In the genomic region with DNA sequence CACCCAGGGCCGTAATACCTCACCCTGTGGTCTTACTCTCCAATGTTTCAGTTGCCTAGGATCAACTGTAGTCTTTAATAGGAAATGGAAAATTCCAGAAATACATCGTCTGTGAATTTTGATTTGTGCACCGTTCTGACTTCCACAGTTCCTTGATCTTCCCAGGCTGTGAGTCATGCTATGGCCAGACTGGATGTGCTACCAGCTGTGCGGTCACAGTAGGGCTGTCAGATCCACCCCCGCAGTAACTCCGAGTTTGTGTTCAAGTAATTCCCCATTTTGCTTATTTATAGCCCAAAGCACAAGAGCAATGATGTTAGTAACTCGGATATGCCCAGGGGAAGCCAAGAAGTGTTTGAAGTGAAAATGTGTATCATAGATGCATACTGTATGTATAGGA, we compare ENCODE assay signal across 20 mouse cellular contexts.
DNase-seq lines count a peak whose midpoint lies in the region; ATAC-seq and TF ChIP-seq lines count a peak whose summit lies in the region.
"Had no signal": no experiment of that assay in that cellular context is flagged by ENCODE, and none has a peak within 500 bp of the region (broad histone marks: within the 10 kb centered on the region; RNA-seq: fewer than 3 reads in every experiment).

No protein-coding gene starts in this region.

- H3ac ChIP-seq in myocyte (ENCODE audit: control insufficient read depth, insufficient read length): no peak overlapping the region

- no peaks in the 10 kb centered on the region for H3K27me3 ChIP-seq in kidney, embryonic 16.5 days (ENCODE audit: insufficient read depth, low read length)
- H3K27me3 ChIP-seq in myocyte (ENCODE audit: control insufficient read depth, insufficient read depth, insufficient read length): no peaks in the 10 kb centered on the region

- H3K9me3 ChIP-seq in kidney, embryonic 16.5 days (ENCODE audit: low read length): peaks cover 5% of the 10 kb centered on the region
- H3K9me3 ChIP-seq: embryonic facial prominence, embryonic 12.5 days; hindbrain, embryonic 13.5 days; limb, embryonic 15.5 days; liver, embryonic 15.5 days; midbrain, embryonic 12.5 days; stomach, embryonic 15.5 days had no signal

- TF ChIP-seq POLR2A in myocyte (IDR thresholded peaks at IDR 0.05; ENCODE audit: insufficient read length, low read depth): no peak

- intact Hi-C loops in gastrocnemius, postnatal 14 days (cut with DNase I; ENCODE audit: low total_unique reads): no loop called here

- H3K36me3 ChIP-seq in kidney, embryonic 16.5 days (ENCODE audit: insufficient read depth, low read length): no peaks in the 10 kb centered on the region
- H3K36me3 ChIP-seq in myocyte (ENCODE audit: control insufficient read depth, insufficient read depth): no peaks in the 10 kb centered on the region
- H3K36me3 ChIP-seq: embryonic facial prominence, embryonic 12.5 days; hindbrain, embryonic 13.5 days; limb, embryonic 15.5 days; liver, embryonic 15.5 days; midbrain, embryonic 12.5 days; stomach, embryonic 15.5 days had no signal

- peaks cover 8% of the 10 kb centered on the region for H3K4me1 ChIP-seq in kidney, embryonic 16.5 days (ENCODE audit: insufficient read depth, low read length)
- H3K4me1 ChIP-seq: liver, embryonic 15.5 days; stomach, embryonic 15.5 days had no signal

- no peak overlapping the region for H3K27ac ChIP-seq in kidney, embryonic 16.5 days (ENCODE audit: low read length)
- H3K27ac ChIP-seq: embryonic facial prominence, embryonic 12.5 days; gastrocnemius, adult 2 months; hindbrain, embryonic 13.5 days; limb, embryonic 15.5 days; liver, embryonic 15.5 days; midbrain, embryonic 12.5 days; stomach, embryonic 15.5 days had no signal

- DNase-seq in adrenal gland, adult 2 months: peak; percentile 53
- DNase-seq in adrenal gland, postnatal 25 days: no peak
- peak; percentile 60 for DNase-seq in cerebellum, adult 9-11 months
- DNase-seq in kidney, postnatal 4 days: peak; percentile 51 to 65
- no peak for DNase-seq in gastrocnemius, postnatal 14 days
- DNase-seq: gastrocnemius, adult 2 months; right cerebral cortex, postnatal 25 days; thymus, adult 18-20 months had no signal

- ATAC-seq in cerebellum, adult (ENCODE audit: insufficient number of reproducible peaks, low FRiP score, low TSS enrichment): no peak
- ATAC-seq in kidney, embryonic 16.5 days (ENCODE audit: low FRiP score, low TSS enrichment): no peak
- ATAC-seq: forebrain, embryonic 16.5 days had no signal

- H3K4me3 ChIP-seq in kidney, embryonic 16.5 days (ENCODE audit: low read length): no peak overlapping the region
- H3K4me3 ChIP-seq in myocyte: no peak overlapping the region
- H3K4me3 ChIP-seq: embryonic facial prominence, embryonic 12.5 days; erythroblast, embryonic 14.5 days; gastrocnemius, adult 2 months; hindbrain, embryonic 13.5 days; limb, embryonic 15.5 days; liver, embryonic 15.5 days; midbrain, embryonic 12.5 days; stomach, embryonic 15.5 days had no signal

- H3K9ac ChIP-seq in kidney, embryonic 16.5 days (replicated peaks; ENCODE audit: low read length): no peak overlapping the region
- H3K9ac ChIP-seq: embryonic facial prominence, embryonic 12.5 days; hindbrain, embryonic 13.5 days; limb, embryonic 15.5 days; liver, embryonic 15.5 days; midbrain, embryonic 12.5 days; stomach, embryonic 15.5 days had no signal

- H3K79me2 ChIP-seq in myocyte (ENCODE audit: control insufficient read depth, insufficient read depth): no peaks in the 10 kb centered on the region

- H3K4me2 ChIP-seq in kidney, embryonic 16.5 days (replicated peaks; ENCODE audit: low read depth, low read length): no peak overlapping the region
- H3K4me2 ChIP-seq in myocyte (ENCODE audit: low read depth): peak overlapping the region; percentile 71
- H3K4me2 ChIP-seq: embryonic facial prominence, embryonic 12.5 days; heart, embryonic 11.5 days; hindbrain, embryonic 13.5 days; limb, embryonic 15.5 days; liver, embryonic 15.5 days; midbrain, embryonic 12.5 days; stomach, embryonic 15.5 days had no signal

- 66% methylated on average over 7 of the region's 7 CpGs for WGBS in kidney, embryonic 16.5 days

TF ChIP-seq in myocyte, 11 proteins besides CTCF, POLR2A, EP300 and RAD21:
- peak in 2 of 3 experiments; percentile 56 for TF ChIP-seq MYOG (IDR thresholded peaks at IDR 0.05; ENCODE audit: control insufficient read depth in 1 of 3, insufficient read depth in 1 of 3, insufficient read length in 2 of 3, low read depth in 2 of 3)
- TF ChIP-seq USF1 (IDR thresholded peaks at IDR 0.05; ENCODE audit: low read depth): no peak
- peak in 2 of 3 experiments; percentile 81 to 89 for TF ChIP-seq MYOD1 (IDR thresholded peaks at IDR 0.05; ENCODE audit: control insufficient read depth in 1 of 3, insufficient read length in 2 of 3, low read depth in 2 of 3)
- TF ChIP-seq POLR2AphosphoS2 (IDR thresholded peaks at IDR 0.05; ENCODE audit: insufficient read length, low read depth): no peak

Comparison
In these comparisons a context has a peak if more than half of its experiments do, and no peak if none do; other contexts are left out.
1. DNase-seq: peak in adrenal gland, adult 2 months (single experiment), cerebellum, adult 9-11 months (single experiment) and kidney, postnatal 4 days (2 of 2); none in adrenal gland, postnatal 25 days (single experiment) and gastrocnemius, postnatal 14 days (single experiment).